Mouse (Mus musculus): ENCODE results near the gene Slc38a2. TPM values are rescaled to one million over a fixed set of nuclear protein-coding genes. Genes with fewer than 3 reads are reported as not detected.

The Slc38a2 gene
- polyA plus RNA-seq, 1 experiment from 2014 or later: 57.6 TPM

- Histone ChIP-seq H3K36me3 (no peaks in the 10 kb centered on the region), H3K4me2 (no peak overlapping the region), H3K4me3 (no peak overlapping the region), H3K4me1 (peaks cover 16% of the 10 kb centered on the region), H3K27me3 (replicated peaks) (no peaks in the 10 kb centered on the region), H3K9me3 (replicated peaks) (no peaks in the 10 kb centered on the region), H3K9ac (no peak overlapping the region), H3K27ac (no peak overlapping the region)
- 58% methylated on average over 15 of the region's 15 CpGs for WGBS (ENCODE audit: insufficient replicate concordance)
- ATAC-seq: no peak
Measured at GRCm38 (mm10) chr15:96736663-96737385, 37.3 kb upstream of the Slc38a2 start.

- Histone ChIP-seq H3K27me3 (replicated peaks) (no peaks in the 10 kb centered on the region), H3K9ac (no peak overlapping the region), H3K9me3 (replicated peaks) (no peaks in the 10 kb centered on the region), H3K4me3 (no peak overlapping the region), H3K4me1 (peaks cover 16% of the 10 kb centered on the region), H3K36me3 (no peaks in the 10 kb centered on the region), H3K4me2 (no peak overlapping the region), H3K27ac (no peak overlapping the region)
- 69% methylated on average over 15 of the region's 15 CpGs for WGBS (ENCODE audit: insufficient replicate concordance)
- no peak for ATAC-seq
Measured at GRCm38 (mm10) chr15:96735562-96736160, 36.1 kb upstream of the Slc38a2 start.

- no peak for ATAC-seq
- Histone ChIP-seq H3K4me1 (peaks cover 9% of the 10 kb centered on the region), H3K27me3 (replicated peaks) (no peaks in the 10 kb centered on the region), H3K36me3 (no peaks in the 10 kb centered on the region), H3K9me3 (replicated peaks) (no peaks in the 10 kb centered on the region), H3K4me3 (no peak overlapping the region), H3K9ac (no peak overlapping the region), H3K27ac (no peak overlapping the region), H3K4me2 (no peak overlapping the region)
- 70% methylated on average over 7 of the region's 7 CpGs for WGBS (ENCODE audit: insufficient replicate concordance)
Measured at GRCm38 (mm10) chr15:96734423-96734822, 34.9 kb upstream of the Slc38a2 start.

GRCm38 (mm10) chr15:96730416-96730815 lies 30.9 kb upstream of the Slc38a2 start:
- Histone ChIP-seq H3K4me3 (no peak overlapping the region), H3K27me3 (replicated peaks) (no peaks in the 10 kb centered on the region), H3K27ac (no peak overlapping the region), H3K9me3 (replicated peaks) (no peaks in the 10 kb centered on the region), H3K9ac (no peak overlapping the region), H3K36me3 (no peaks in the 10 kb centered on the region), H3K4me1 (peaks cover 16% of the 10 kb centered on the region), H3K4me2 (no peak overlapping the region)
- no peak for ATAC-seq
- 74% methylated on average over 9 of the region's 9 CpGs for WGBS (ENCODE audit: insufficient replicate concordance)

- no peak overlapping the region for H3K4me3 ChIP-seq
- H3K36me3 ChIP-seq: no peaks in the 10 kb centered on the region
- H3K4me1 ChIP-seq: peaks cover 16% of the 10 kb centered on the region
- WGBS (ENCODE audit: insufficient replicate concordance): 72% methylated on average over 9 of the region's 9 CpGs
- no peaks in the 10 kb centered on the region for H3K9me3 ChIP-seq (replicated peaks)
- H3K27me3 ChIP-seq (replicated peaks): no peaks in the 10 kb centered on the region
- no peak overlapping the region for H3K27ac ChIP-seq
- no peak overlapping the region for H3K4me2 ChIP-seq
- H3K9ac ChIP-seq: no peak overlapping the region
- ATAC-seq: no peak
Measured at GRCm38 (mm10) chr15:96729785-96730184, 30.3 kb upstream of the Slc38a2 start.

GRCm38 (mm10) chr15:96728993-96729392 lies 29.5 kb upstream of the Slc38a2 start:
- Histone ChIP-seq H3K27ac (no peak overlapping the region), H3K9me3 (replicated peaks) (no peaks in the 10 kb centered on the region), H3K4me3 (no peak overlapping the region), H3K4me2 (peak overlapping the region; percentile 15), H3K4me1 (peaks cover 16% of the 10 kb centered on the region), H3K27me3 (replicated peaks) (no peaks in the 10 kb centered on the region), H3K9ac (no peak overlapping the region), H3K36me3 (no peaks in the 10 kb centered on the region)
- peak; percentile 70 for ATAC-seq
- 12% methylated on average over 10 of the region's 10 CpGs for WGBS (ENCODE audit: insufficient replicate concordance)

- H3K9ac ChIP-seq: no peak overlapping the region
- H3K9me3 ChIP-seq (replicated peaks): no peaks in the 10 kb centered on the region
- H3K36me3 ChIP-seq: no peaks in the 10 kb centered on the region
- H3K27me3 ChIP-seq (replicated peaks): no peaks in the 10 kb centered on the region
- H3K4me3 ChIP-seq: no peak overlapping the region
- peaks cover 16% of the 10 kb centered on the region for H3K4me1 ChIP-seq
- H3K27ac ChIP-seq: no peak overlapping the region
- WGBS (ENCODE audit: insufficient replicate concordance): 41% methylated on average over 4 of the region's 4 CpGs
- peak overlapping the region; percentile 15; the same call in 1 of the 2 replicates for H3K4me2 ChIP-seq
- ATAC-seq: no peak
Measured at GRCm38 (mm10) chr15:96728346-96728745, 28.8 kb upstream of the Slc38a2 start.

- H3K27ac ChIP-seq: no peak overlapping the region
- H3K9ac ChIP-seq: no peak overlapping the region
- ATAC-seq: no peak
- no peak overlapping the region for H3K4me2 ChIP-seq
- no peaks in the 10 kb centered on the region for H3K27me3 ChIP-seq (replicated peaks)
- no peak overlapping the region for H3K4me3 ChIP-seq
- no peaks in the 10 kb centered on the region for H3K36me3 ChIP-seq
- H3K4me1 ChIP-seq: peaks cover 15% of the 10 kb centered on the region
- no peaks in the 10 kb centered on the region for H3K9me3 ChIP-seq (replicated peaks)
Measured at GRCm38 (mm10) chr15:96724506-96724905, 25.0 kb upstream of the Slc38a2 start.

- Histone ChIP-seq H3K4me1 (no peaks in the 10 kb centered on the region), H3K9me3 (replicated peaks) (no peaks in the 10 kb centered on the region), H3K36me3 (no peaks in the 10 kb centered on the region), H3K4me3 (no peak overlapping the region), H3K27ac (no peak overlapping the region), H3K9ac (no peak overlapping the region), H3K27me3 (replicated peaks) (no peaks in the 10 kb centered on the region), H3K4me2 (no peak overlapping the region)
- 73% methylated on average over 7 of the region's 7 CpGs for WGBS (ENCODE audit: insufficient replicate concordance)
- ATAC-seq: no peak
Measured at GRCm38 (mm10) chr15:96722228-96722627, 22.7 kb upstream of the Slc38a2 start.

GRCm38 (mm10) chr15:96720146-96720545 lies 20.6 kb upstream of the Slc38a2 start:
- Histone ChIP-seq H3K4me1 (no peaks in the 10 kb centered on the region), H3K36me3 (no peaks in the 10 kb centered on the region), H3K27me3 (replicated peaks) (no peaks in the 10 kb centered on the region), H3K9me3 (replicated peaks) (no peaks in the 10 kb centered on the region), H3K27ac (no peak overlapping the region), H3K9ac (no peak overlapping the region), H3K4me2 (no peak overlapping the region), H3K4me3 (no peak overlapping the region)
- 60% methylated on average over 6 of the region's 6 CpGs for WGBS (ENCODE audit: insufficient replicate concordance)
- no peak for ATAC-seq

- Histone ChIP-seq H3K36me3 (no peaks in the 10 kb centered on the region), H3K4me3 (no peak overlapping the region), H3K27me3 (replicated peaks) (no peaks in the 10 kb centered on the region), H3K4me2 (no peak overlapping the region), H3K9ac (no peak overlapping the region), H3K27ac (no peak overlapping the region), H3K4me1 (peaks cover 7% of the 10 kb centered on the region), H3K9me3 (replicated peaks) (no peaks in the 10 kb centered on the region)
- WGBS (ENCODE audit: insufficient replicate concordance): 71% methylated on average over 7 of the region's 7 CpGs
- ATAC-seq: no peak
Measured at GRCm38 (mm10) chr15:96718466-96718865, 18.9 kb upstream of the Slc38a2 start.

- H3K27me3 ChIP-seq (replicated peaks): no peaks in the 10 kb centered on the region
- no peak overlapping the region for H3K4me3 ChIP-seq
- H3K27ac ChIP-seq: no peak overlapping the region
- peaks cover 7% of the 10 kb centered on the region for H3K4me1 ChIP-seq
- H3K9me3 ChIP-seq (replicated peaks): no peaks in the 10 kb centered on the region
- WGBS (ENCODE audit: insufficient replicate concordance): 55% methylated on average over 3 of the region's 3 CpGs
- no peak overlapping the region for H3K9ac ChIP-seq
- no peak overlapping the region for H3K4me2 ChIP-seq
- no peak for ATAC-seq
- no peaks in the 10 kb centered on the region for H3K36me3 ChIP-seq
Measured at GRCm38 (mm10) chr15:96717181-96717580, 17.7 kb upstream of the Slc38a2 start.

All from liver, embryonic 12.5 days (tissue).